Mouse (Mus musculus) testis, adult 2 months (tissue): Measurements from ENCODE around the gene Afg3l1.
"Not testable (repeated sequence)": the region's sequence is repeated elsewhere in the genome, so short reads cannot be mapped to it uniquely, and the experiment has no call there.

Source experiments
- CTCF ChIP-seq: fragments of 200-500 bp; IDR thresholded peaks from 2 replicates; pipeline ENCODE4 v1.5.1; 2012; ENCODE audit warnings: low read depth, mild to moderate bottlenecking, inconsistent platforms, low read length, moderate library complexity; ENCODE audit not compliant: control insufficient read depth, insufficient read depth, insufficient replicate concordance
- POLR2A ChIP-seq: fragments of 200-500 bp; IDR thresholded peaks from 2 replicates; pipeline ENCODE4 v1.6.1; 2012; ENCODE audit warnings: low read depth, mild to moderate bottlenecking, inconsistent platforms, low read length, moderate library complexity; ENCODE audit not compliant: control insufficient read depth

GRCm38 (mm10) chr8:123474549-123474948 lies 3.2 kb upstream of the Afg3l1 start:
- not testable (repeated sequence) for TF ChIP-seq POLR2A, CTCF
